Comparison of ENCODE assay signal across 13 mouse cellular contexts in the genomic region with DNA sequence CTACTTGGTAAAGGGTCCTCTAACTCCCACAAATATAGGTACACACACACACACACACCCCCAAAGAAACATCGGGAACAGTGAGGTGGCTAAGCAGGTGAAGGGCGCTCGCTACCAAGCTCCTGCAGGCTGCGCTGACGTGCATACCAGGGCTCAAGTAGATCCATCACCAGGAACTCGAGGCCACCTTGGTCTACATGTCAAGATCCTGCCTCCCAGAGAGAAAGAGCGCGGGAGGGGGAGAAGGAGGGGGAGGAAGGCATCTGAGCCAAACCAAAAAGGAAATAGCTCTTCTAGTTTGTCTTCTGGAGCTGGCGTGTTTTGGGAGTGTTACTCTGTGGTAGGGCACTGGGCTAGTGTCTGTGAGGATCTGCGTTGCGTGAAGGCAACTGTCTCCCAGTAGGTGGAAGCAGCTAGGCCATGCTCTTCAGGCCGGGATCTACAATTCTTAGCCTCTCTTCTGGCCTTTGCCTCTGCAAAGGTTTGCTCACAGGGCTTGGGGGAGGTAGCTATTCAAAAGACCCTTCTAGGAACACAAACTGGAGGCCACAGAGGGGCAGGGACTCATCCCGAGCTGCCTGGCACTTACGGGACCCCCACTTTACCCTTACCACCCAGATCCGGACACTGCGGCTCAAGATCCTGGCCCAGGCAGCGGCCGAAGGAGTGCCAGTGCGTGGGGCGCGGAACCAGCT. TPM values are rescaled to one million over a fixed set of nuclear protein-coding genes. Genes with fewer than 3 reads are reported as not detected.
A peak's percentile ranks its signal among the peaks of the same experiment; 100 is the strongest.
DNase-seq lines count a peak whose midpoint lies in the region; ATAC-seq and TF ChIP-seq lines count a peak whose summit lies in the region.
"Had no signal": no experiment of that assay in that cellular context is flagged by ENCODE, and none has a peak within 500 bp of the region (broad histone marks: within the 10 kb centered on the region; RNA-seq: fewer than 3 reads in every experiment).

No protein-coding gene starts in this region.

- H3K4me3 ChIP-seq in gastrocnemius, adult 2 months, result peak overlapping the region; percentile 69
- peak overlapping the region; percentile 12; the same call in 1 of the 2 replicates for H3K4me3 ChIP-seq in lung, embryonic 15.5 days
- H3K4me3 ChIP-seq in intestine, postnatal 0 days (ENCODE audit: low read depth, low read length), result peak overlapping the region; percentile 57
- H3K4me3 ChIP-seq in stomach, embryonic 15.5 days (replicated peaks), result peak overlapping the region; percentile 39

- H3K9me3 ChIP-seq in lung, embryonic 15.5 days, result no peaks in the 10 kb centered on the region
- no peaks in the 10 kb centered on the region for H3K9me3 ChIP-seq in intestine, postnatal 0 days (ENCODE audit: control insufficient read depth)
- no peaks in the 10 kb centered on the region for H3K9me3 ChIP-seq in stomach, embryonic 15.5 days
- H3K9me3 ChIP-seq: limb, embryonic 15.5 days; midbrain, embryonic 12.5 days; neural tube, embryonic 12.5 days had no signal

- H3K27me3 ChIP-seq in lung, embryonic 15.5 days, result no peaks in the 10 kb centered on the region
- no peaks in the 10 kb centered on the region for H3K27me3 ChIP-seq in intestine, postnatal 0 days (replicated peaks; ENCODE audit: control insufficient read depth, insufficient read depth, low read length)
- H3K27me3 ChIP-seq in stomach, embryonic 15.5 days (replicated peaks), result no peaks in the 10 kb centered on the region; the same call in 1 of the 2 replicates

- H3K4me2 ChIP-seq in lung, embryonic 15.5 days, result peak overlapping the region; percentile 62
- peak overlapping the region; percentile 67 for H3K4me2 ChIP-seq in intestine, postnatal 0 days (replicated peaks; ENCODE audit: low read depth)
- peak overlapping the region; percentile 55 for H3K4me2 ChIP-seq in stomach, embryonic 15.5 days

- intact Hi-C loops in gastrocnemius, adult 2 months (cut with DNase I), result loop anchor here (2.0 kb wide), 1 partner anchor 50 kb away; no protein-coding TSS in a partner anchor

- no peak for DNase-seq in gastrocnemius, adult 2 months
- DNase-seq in gastrocnemius, adult 18-20 months (ENCODE audit: low spot score), result no peak
- no peak for DNase-seq in lung, postnatal 14 days
- no peak for DNase-seq in cerebellum, adult 11 months
- DNase-seq in adrenal gland, postnatal 14 days, result no peak

- H3K36me3 ChIP-seq in lung, embryonic 15.5 days, result peaks cover 22% of the 10 kb centered on the region; the same call in 1 of the 2 replicates
- H3K36me3 ChIP-seq in intestine, postnatal 0 days (ENCODE audit: control insufficient read depth, insufficient read depth), result peaks cover 18% of the 10 kb centered on the region; the same call in 1 of the 2 replicates
- peaks cover 13% of the 10 kb centered on the region; the same call in 1 of the 2 replicates for H3K36me3 ChIP-seq in stomach, embryonic 15.5 days

- WGBS in lung, embryonic 15.5 days, result 70% methylated on average over 21 of the region's 21 CpGs
- WGBS in intestine, postnatal 0 days, result 57% methylated on average over 21 of the region's 21 CpGs
- WGBS in stomach, embryonic 15.5 days, result 73% methylated on average over 21 of the region's 21 CpGs

- no peak overlapping the region for H3K27ac ChIP-seq in gastrocnemius, adult 2 months
- peak overlapping the region; percentile 45; the same call in 1 of the 2 replicates for H3K27ac ChIP-seq in lung, embryonic 15.5 days
- H3K27ac ChIP-seq in intestine, postnatal 0 days (ENCODE audit: low read depth, low read length), result peak overlapping the region; percentile 97
- H3K27ac ChIP-seq in stomach, embryonic 15.5 days, result peak overlapping the region; percentile 21; the same call in 1 of the 2 replicates
- H3K27ac ChIP-seq: limb, embryonic 15.5 days; midbrain, embryonic 12.5 days; neural tube, embryonic 12.5 days had no signal

- ATAC-seq in lung, embryonic 15.5 days (ENCODE audit: borderline replicate concordance, extremely low read depth, low FRiP score, low TSS enrichment), result no peak
- no peak for ATAC-seq in intestine, postnatal 0 days
- no peak for ATAC-seq in stomach, embryonic 15.5 days (ENCODE audit: insufficient read depth, low FRiP score, low read depth)

- H3K4me1 ChIP-seq in lung, embryonic 15.5 days, result peaks cover 33% of the 10 kb centered on the region
- peaks cover 10% of the 10 kb centered on the region; the same call in 1 of the 2 replicates for H3K4me1 ChIP-seq in intestine, postnatal 0 days (replicated peaks; ENCODE audit: control insufficient read depth, insufficient read depth, low read length)
- H3K4me1 ChIP-seq in stomach, embryonic 15.5 days, result peaks cover 29% of the 10 kb centered on the region

- H3K9ac ChIP-seq in lung, embryonic 15.5 days, result no peak overlapping the region
- peak overlapping the region; percentile 70 for H3K9ac ChIP-seq in intestine, postnatal 0 days (ENCODE audit: low read depth, low read length)
- peak overlapping the region; percentile 25; the same call in 1 of the 2 replicates for H3K9ac ChIP-seq in stomach, embryonic 15.5 days
- H3K9ac ChIP-seq: limb, embryonic 15.5 days; midbrain, embryonic 12.5 days had no signal

- no peak for TF ChIP-seq CTCF in gastrocnemius, adult 2 months (IDR thresholded peaks at IDR 0.05)
- no peak for TF ChIP-seq CTCF in intestine, postnatal 0 days (IDR thresholded peaks at IDR 0.05; ENCODE audit: low read depth)

RNA-seq across cellular contexts. Expression of gene 2200002D01Rik, which starts 1.5 kb away (rescaled TPM):
- total RNA-seq in gastrocnemius, adult 2 months (2021), result under 1 TPM; 0.64 to 0.81 TPM
- total RNA-seq in gastrocnemius, adult 18-20 months (2021), result 1 to 10 TPM in 1 of 2 experiments, under 1 TPM in 1; 0.66 to 1.1 TPM
- polyA plus RNA-seq in lung, embryonic 15.5 days (2015; fragmentation: Nextera tagmentation; extraction: Ambion mirVana), result 13.1 and 14.4 TPM in 2 replicates
- 836 and 862 TPM in 2 replicates for polyA plus RNA-seq in intestine, postnatal 0 days (2015; fragmentation: Nextera tagmentation; extraction: Ambion mirVana)
- polyA plus RNA-seq in stomach, embryonic 15.5 days (2015; fragmentation: Nextera tagmentation; extraction: Ambion mirVana), result 67.4 and 70.6 TPM in 2 replicates
- total RNA-seq in adrenal gland, postnatal 14 days (2021), result 2.4 and 2.7 TPM in 2 replicates
- total RNA-seq: layer of hippocampus, postnatal 14 days had no signal
- polyA plus RNA-seq: erythroblast, embryonic 14.5 days had no signal

RNA-seq across cellular contexts. Expression of gene Yif1b, which starts 8.6 kb away (rescaled TPM):
- total RNA-seq in gastrocnemius, adult 2 months (2021), result 10 to 100 TPM; 35.9 to 46.6 TPM
- 10 to 100 TPM; 38.1 to 38.4 TPM for total RNA-seq in gastrocnemius, adult 18-20 months (2021)
- polyA plus RNA-seq in lung, embryonic 15.5 days (2015; fragmentation: Nextera tagmentation; extraction: Ambion mirVana), result 133 and 134 TPM in 2 replicates
- 40.6 and 41.7 TPM in 2 replicates for polyA plus RNA-seq in intestine, postnatal 0 days (2015; fragmentation: Nextera tagmentation; extraction: Ambion mirVana)
- polyA plus RNA-seq in stomach, embryonic 15.5 days (2015; fragmentation: Nextera tagmentation; extraction: Ambion mirVana), result 83.7 and 85.8 TPM in 2 replicates
- 77.1 and 81.0 TPM in 2 replicates for total RNA-seq in adrenal gland, postnatal 14 days (2021)

RNA-seq across cellular contexts. Expression of gene Kcnk6, which starts 14.5 kb away (rescaled TPM):
- total RNA-seq in gastrocnemius, adult 2 months (2021), result 1 to 10 TPM in 1 of 2 experiments, under 1 TPM in 1; 0.61 to 1.4 TPM
- under 1 TPM; 0.71 to 0.93 TPM for total RNA-seq in gastrocnemius, adult 18-20 months (2021)
- 1.7 and 2.0 TPM in 2 replicates for polyA plus RNA-seq in lung, embryonic 15.5 days (2015; fragmentation: Nextera tagmentation; extraction: Ambion mirVana)
- polyA plus RNA-seq in intestine, postnatal 0 days (2015; fragmentation: Nextera tagmentation; extraction: Ambion mirVana), result 1.5 and 1.8 TPM in 2 replicates
- 1.6 and 1.9 TPM in 2 replicates for polyA plus RNA-seq in stomach, embryonic 15.5 days (2015; fragmentation: Nextera tagmentation; extraction: Ambion mirVana)
- total RNA-seq in adrenal gland, postnatal 14 days (2021), result 3.0 and 4.1 TPM in 2 replicates
- polyA plus RNA-seq: erythroblast, embryonic 14.5 days had no signal

RNA-seq across cellular contexts. Expression of gene Catsperg1, which starts 32.9 kb away (rescaled TPM):
- under 1 TPM; 0.08 to 0.23 TPM for total RNA-seq in gastrocnemius, adult 2 months (2021)
- total RNA-seq in gastrocnemius, adult 18-20 months (2021), result under 1 TPM; 0.14 to 0.47 TPM
- polyA plus RNA-seq in lung, embryonic 15.5 days (2015; fragmentation: Nextera tagmentation; extraction: Ambion mirVana), result 0.86 and 1.0 TPM in 2 replicates
- polyA plus RNA-seq in intestine, postnatal 0 days (2015; fragmentation: Nextera tagmentation; extraction: Ambion mirVana), result 0.21 and 0.22 TPM in 2 replicates
- polyA plus RNA-seq in stomach, embryonic 15.5 days (2015; fragmentation: Nextera tagmentation; extraction: Ambion mirVana), result 0.60 and 1.2 TPM in 2 replicates
- 0.63 and 0.79 TPM in 2 replicates for total RNA-seq in adrenal gland, postnatal 14 days (2021)
- polyA plus RNA-seq: erythroblast, embryonic 14.5 days had no signal

RNA-seq across cellular contexts. Expression of gene Spint2, which starts 34.9 kb away (rescaled TPM):
- 1 to 10 TPM; 4.7 to 6.0 TPM for total RNA-seq in gastrocnemius, adult 2 months (2021)
- total RNA-seq in gastrocnemius, adult 18-20 months (2021), result 10 to 100 TPM in 1 of 2 experiments, 1 to 10 TPM in 1; 8.2 to 14.7 TPM
- polyA plus RNA-seq in lung, embryonic 15.5 days (2015; fragmentation: Nextera tagmentation; extraction: Ambion mirVana), result 325 and 332 TPM in 2 replicates
- 685 and 722 TPM in 2 replicates for polyA plus RNA-seq in intestine, postnatal 0 days (2015; fragmentation: Nextera tagmentation; extraction: Ambion mirVana)
- polyA plus RNA-seq in stomach, embryonic 15.5 days (2015; fragmentation: Nextera tagmentation; extraction: Ambion mirVana), result 525 and 574 TPM in 2 replicates
- total RNA-seq in adrenal gland, postnatal 14 days (2021), result 29.0 and 31.5 TPM in 2 replicates

Comparison
In these comparisons a context has a peak if more than half of its experiments do, and no peak if none do; other contexts are left out.
1. H3K4me3 ChIP-seq: peak in every context shown above with its lines; median percentile 69 in gastrocnemius, adult 2 months; 57 in intestine, postnatal 0 days; 39 in stomach, embryonic 15.5 days; 12 in lung, embryonic 15.5 days.